1 mouse cellular context compared by ENCODE assay signal in the genomic region with DNA sequence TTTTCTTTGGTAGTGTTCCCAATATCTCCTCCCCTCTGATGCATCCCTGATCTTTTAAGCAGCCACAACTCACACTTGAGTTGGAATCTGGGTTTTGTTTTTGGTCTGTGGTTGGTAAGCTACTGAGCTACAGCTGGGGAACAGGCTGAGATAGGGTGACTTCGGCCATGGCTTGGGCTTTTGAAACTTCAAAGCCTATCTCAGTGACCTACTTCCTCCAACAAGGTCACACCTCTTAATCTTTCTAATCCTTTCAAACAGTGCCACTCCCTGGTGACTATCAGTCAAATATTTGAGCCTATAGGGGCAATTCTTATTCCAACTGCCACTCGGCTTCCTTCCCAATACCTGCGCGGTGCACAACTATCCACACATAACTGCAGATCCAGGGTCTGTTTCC.
A peak's percentile ranks its signal among the peaks of the same experiment; 100 is the strongest.
TF ChIP-seq lines count a peak whose summit lies in the region.

No protein-coding gene starts in this region.

TF ChIP-seq in MEL, 35 proteins besides CTCF, POLR2A, EP300 and RAD21:
- TF ChIP-seq ZMIZ1 (IDR thresholded peaks at IDR 0.05; ENCODE audit: low read depth, low read length) (no peak), CHD1 (IDR thresholded peaks at IDR 0.05; ENCODE audit: low read depth, low read length) (no peak), POLR2AphosphoS2 (IDR thresholded peaks at IDR 0.05; ENCODE audit: low read length) (0 out of 2 replicates have a peak, but pooled peaks have one; percentile 10), GABPA (IDR thresholded peaks at IDR 0.05; ENCODE audit: low read depth, low read length) (no peak), POLR2AphosphoS5 (IDR thresholded peaks at IDR 0.05; ENCODE audit: borderline replicate concordance, low read depth, low read length) (no peak), SMC3 (IDR thresholded peaks at IDR 0.05; ENCODE audit: low read depth, low read length) (peak; percentile 20; the same call in 1 of the 2 replicates), E2F4 (IDR thresholded peaks at IDR 0.05; ENCODE audit: borderline replicate concordance, low read depth, low read length) (no peak), ZKSCAN1 (IDR thresholded peaks at IDR 0.05; ENCODE audit: low read depth, low read length) (no peak), MYB (IDR thresholded peaks at IDR 0.05; ENCODE audit: low read depth, low read length) (no peak)
